Mouse (Mus musculus): Measurements from ENCODE around the gene Trpc4.

Gene Trpc4

DNA sequence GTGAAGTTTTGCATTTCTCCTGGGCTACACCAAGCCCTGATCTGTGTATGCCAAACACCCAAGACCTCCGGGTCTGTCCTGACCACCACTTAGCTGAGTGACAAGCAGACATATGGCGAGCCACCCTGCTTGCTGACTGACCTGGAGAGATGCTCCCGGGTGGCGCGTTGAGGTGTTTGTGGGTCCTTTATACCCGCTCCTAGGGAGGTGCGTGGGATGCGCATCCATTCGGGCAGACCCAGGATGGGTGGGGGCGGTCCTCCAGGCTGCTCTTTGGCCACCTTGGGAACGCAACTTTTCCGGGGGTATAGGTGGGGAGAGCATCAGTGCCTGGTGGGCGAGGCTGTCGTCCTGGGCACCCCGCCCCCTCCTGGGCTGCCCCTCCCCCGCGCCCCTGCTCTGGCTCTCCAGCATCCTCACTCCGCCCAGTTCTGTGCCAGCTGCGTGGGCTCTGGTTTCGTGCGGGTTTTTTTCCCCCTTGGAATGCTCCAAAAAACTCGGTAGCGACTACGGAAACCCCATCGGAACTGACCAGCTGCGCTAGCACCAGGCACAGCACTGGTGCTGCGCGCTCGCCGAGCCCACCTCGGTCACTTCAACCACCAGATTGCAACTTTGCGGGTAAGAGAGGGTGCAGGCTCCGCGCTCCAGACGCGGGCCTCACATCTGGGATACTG, at the start of gene Trpc4:
Trpc4 (plus strand) TSS at position 397 of the 677 bp plus-strand sequence.
- no peak for DNase-seq (ENCODE audit: extremely low read depth, low read depth, low spot score)

DNA sequence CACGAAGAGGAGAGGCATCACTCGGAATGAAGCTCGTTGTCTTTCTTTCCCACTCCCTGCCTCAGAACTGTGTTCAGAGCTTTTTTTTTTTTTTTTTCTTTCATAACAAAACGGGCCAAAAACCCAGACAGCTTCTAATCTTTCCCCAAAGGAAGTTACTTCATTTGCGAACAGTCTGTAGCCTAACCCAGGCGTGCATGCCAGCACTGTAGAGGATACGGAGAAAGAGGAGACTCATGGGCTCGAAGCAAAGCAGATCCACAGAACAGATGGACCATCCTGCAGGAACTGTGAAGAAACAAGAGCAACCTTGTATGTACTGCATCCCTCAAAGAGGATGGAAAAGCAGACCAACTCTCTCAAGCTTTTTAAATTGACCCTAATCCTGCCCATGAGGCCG, 44.3 kb upstream of the Trpc4 start:
- DNase-seq (ENCODE audit: extremely low read depth, low read depth, low spot score) = no peak

DNA sequence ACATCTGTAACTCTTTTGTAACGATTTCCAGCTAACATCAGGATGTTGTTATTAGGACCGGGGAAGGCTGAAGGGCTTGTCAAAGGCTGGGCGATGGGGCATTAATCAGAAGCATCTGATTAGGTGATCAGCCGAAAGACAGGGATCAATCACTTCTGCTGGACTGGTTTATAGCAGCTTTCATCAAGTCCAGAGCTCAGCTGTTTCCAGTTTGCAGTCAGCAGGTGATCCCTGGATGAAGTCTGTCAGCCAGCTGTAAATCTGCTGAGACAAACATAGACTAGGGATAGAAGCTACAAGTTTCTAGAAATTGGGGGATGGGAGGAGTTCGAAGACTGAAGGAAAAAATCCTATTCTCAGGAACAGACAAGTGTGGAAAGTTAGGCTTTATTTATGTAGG, 20.5 kb upstream of the Trpc4 start:
- DNase-seq (ENCODE audit: extremely low read depth, low read depth, low spot score) = no peak

DNA sequence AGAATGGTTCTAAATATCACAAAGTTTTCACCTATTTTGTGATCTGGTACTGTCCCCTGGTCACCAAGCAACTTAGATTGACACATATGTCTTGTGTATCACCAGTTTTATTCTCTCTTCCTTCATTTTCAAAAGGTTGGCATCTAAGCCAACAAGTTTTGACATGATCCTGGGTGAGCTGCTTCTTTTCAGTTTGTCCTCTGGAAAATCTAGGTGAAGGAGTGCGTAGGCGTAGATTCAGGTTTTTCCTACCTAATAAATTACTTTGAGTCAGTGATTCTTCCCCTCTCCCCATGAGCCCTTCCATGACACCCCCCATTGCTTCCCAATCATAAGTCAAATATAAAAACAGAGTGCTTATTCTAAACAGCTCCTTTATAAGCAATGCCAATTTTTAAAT, 14.5 kb upstream of the Trpc4 start:
- peak; percentile 68 for DNase-seq (ENCODE audit: extremely low read depth, low read depth, low spot score)

DNA sequence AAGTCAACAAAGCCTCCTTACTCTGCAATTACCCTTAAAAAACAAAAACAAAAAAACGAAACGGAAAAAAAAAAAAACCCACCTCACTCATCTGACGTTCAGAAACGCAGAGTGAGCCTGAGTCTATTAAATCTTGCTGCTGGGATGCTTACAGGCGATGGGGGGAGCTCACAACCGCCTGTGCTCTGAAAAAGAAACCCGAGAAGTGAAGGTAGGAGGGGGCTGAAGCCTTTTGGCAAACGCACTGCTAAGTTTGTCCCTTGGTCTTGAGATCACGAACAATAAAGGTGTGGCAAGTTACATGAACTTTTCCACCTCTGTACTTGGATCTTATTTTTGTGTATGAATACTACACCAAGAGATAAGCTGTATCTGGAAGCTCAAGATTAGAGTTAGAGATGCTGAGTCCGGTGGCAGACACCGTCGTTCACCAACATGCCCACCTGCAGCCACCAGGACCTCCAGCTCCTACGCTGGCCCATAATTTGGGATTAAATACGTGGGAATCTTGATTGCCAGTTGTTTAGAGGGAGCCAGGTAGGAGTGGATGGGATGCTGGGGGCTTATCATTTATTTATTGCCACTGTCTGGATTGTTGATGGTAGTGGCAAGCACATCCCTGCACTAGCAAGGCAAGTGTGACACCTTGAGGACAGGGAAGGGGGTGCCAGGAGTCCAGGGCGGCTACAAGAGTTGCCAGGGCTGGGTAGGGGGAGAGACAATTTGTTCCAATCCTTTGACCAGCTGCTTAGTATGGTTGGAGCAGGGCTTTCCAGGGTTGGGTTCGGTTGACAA, 794 bp upstream of the Trpc4 start:
- no peak for DNase-seq (ENCODE audit: extremely low read depth, low read depth, low spot score)

DNA sequence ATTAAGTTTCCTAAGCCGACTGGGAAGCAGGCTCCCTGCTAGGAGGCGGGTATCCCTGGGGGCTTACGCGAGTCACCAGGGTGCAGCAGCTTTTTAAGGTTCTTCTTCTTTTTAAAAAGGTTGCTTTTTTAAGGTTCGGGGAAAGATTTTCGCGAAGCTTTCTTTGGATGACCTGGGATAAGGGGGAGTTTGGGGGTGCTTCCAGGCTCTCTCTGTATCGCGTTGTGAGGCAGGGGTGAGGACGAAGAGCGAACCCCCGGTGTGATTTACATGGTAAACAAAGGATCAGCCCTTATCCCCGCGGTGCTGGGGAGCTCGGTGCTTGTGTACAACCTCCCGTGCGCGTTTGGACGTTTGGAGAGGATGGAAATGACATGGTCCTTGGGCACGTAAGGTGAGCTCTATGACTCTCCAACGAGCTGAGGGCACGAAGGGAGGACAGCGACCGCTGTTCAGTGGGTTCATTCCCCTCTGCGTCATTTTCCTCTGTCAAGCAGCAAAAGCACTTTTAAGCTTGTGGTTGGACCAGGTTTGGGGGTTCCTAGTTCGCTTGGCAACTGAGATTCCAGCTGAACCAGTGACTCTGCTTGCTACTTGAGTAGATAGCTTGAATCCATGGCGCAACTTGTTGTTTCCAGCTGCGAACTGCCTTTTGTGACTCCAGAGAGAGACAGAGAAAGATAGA, 623 bp downstream of the Trpc4 start:
- DNase-seq (ENCODE audit: extremely low read depth, low read depth, low spot score) = no peak

DNA sequence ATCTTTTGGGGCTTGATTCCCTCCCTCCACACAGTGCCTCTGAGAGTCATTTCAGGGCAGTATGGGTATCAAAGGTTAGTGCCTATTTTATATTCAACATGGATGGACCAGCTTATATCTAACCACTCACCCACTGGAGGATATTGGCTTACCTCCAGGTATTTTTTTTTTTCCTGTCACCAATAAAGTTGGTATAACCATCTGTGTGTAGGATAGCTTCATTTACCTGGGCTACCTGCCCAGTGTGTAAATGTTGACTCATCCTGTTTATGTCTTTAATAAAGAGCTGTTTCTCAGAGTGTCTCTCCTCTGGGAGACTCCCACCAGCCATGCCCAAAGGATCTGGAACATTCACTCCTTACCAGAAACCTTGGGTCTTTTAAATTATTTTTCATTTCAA, 14.9 kb downstream of the Trpc4 start:
- DNase-seq (ENCODE audit: extremely low read depth, low read depth, low spot score) = no peak

DNA sequence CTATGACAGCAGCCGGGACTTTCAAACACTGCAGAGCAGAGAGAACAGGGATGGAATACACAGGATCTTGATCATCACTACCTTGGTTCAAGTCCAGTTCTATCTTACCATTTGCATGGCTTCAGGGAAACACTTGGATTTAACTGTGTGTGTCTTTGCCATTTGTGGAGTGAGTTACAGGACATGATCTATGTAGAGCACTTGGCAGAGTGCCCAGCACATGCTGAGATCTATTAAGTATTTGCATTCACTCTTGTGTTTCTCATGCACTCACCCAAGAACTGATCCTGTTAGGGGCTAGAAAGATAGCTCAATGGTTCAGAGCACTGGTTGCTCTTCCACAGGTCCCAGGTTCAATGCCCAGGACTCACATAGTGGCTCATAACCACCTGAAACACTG, 21.5 kb downstream of the Trpc4 start:
- DNase-seq (ENCODE audit: extremely low read depth, low read depth, low spot score) = no peak

DNA sequence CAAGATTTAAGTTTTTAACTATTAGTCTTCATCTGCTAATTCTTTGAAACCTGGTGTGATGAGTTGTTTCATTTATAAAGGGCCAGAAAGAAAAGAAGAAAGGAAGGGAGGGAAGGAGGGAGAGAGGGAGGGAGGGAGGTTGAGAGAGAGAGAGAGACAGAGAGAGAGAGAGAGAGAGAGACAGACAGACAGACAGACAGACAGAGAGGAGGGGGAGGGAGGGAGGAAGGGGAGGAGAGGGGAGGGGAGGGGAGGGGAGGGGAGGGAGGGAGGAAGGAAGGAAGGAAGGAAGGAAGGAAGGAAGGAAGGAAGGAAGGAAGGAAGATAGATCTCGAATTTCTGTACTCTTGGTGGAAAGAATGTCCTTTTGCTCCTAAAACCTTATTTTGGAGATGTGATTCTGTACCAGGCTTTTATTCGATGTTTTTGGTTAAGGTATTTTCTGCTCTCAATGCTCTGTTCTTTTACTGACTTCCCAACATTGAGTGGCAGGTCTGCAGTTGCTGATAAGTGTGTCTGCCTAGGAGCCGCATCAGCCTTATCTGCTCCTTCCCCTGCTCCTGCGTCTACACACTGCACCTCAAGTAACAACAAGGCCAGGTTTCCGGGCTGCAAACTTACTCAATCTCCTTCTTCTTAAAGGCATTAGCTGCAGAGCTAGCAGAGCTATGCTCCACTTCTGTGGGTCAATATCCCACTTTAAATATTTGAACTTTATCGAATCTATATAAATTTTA, 35.3 kb downstream of the Trpc4 start:
- DNase-seq (ENCODE audit: extremely low read depth, low read depth, low spot score) = no peak

DNA sequence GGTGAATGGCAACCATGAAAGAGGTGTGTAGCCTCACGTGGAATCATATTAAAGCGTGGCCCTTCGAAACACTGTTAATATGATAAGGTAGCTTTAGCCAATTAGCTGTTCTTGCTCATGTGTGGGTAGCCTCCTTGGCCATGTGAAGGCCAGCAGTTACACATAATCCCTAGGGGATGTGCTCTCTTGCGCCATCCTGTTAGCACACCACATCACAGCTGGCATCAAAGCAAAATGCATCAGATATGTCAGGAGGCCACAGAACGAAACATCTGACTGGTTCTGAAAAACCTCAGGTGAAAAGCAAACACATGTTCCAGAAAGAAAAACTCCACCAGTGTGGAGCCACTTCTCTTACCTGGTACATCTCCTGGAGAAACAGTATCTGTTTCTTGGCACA, 45.4 kb downstream of the Trpc4 start:
- DNase-seq (ENCODE audit: extremely low read depth, low read depth, low spot score) = peak; percentile 52

DNA sequence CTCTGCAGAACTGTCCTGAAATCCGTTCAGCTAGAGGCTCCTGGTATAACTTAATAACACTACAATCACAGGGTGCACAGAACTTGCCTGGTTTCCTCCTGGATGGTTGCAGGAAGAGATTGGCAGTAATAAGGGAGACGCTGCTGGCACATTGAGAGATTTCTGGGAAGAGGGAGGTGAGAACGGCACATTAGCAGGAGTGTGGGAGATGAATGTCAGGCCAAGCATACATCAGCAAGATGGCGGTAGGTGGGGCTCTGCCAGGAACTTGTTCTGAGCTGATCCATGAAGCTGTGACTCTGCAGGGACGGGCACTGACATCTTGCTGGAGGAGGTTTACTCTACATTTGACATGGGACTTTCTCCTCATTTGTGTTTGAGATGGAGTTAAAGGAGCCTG, 48.6 kb downstream of the Trpc4 start:
- no peak for DNase-seq (ENCODE audit: extremely low read depth, low read depth, low spot score)

DNA sequence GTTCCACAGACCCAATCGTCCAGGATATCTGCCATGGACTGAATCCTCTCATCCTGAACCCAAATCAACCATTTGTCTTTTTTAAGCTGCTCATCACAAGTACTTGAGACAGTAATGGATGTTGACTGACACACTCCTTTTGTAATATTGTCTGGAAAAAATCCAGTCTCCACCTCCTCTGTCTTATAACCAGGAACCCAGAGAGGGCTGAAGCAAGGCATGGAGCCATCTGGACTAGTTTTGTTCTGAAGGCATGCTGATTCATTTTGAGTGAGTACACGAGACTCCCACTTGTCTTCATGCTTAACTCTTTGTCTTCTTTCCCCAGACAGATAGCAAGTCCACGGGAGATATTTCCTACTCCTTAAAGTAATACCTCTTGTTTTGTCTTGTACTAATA, 54.3 kb downstream of the Trpc4 start:
- peak; percentile 39 for DNase-seq (ENCODE audit: extremely low read depth, low read depth, low spot score)

DNA sequence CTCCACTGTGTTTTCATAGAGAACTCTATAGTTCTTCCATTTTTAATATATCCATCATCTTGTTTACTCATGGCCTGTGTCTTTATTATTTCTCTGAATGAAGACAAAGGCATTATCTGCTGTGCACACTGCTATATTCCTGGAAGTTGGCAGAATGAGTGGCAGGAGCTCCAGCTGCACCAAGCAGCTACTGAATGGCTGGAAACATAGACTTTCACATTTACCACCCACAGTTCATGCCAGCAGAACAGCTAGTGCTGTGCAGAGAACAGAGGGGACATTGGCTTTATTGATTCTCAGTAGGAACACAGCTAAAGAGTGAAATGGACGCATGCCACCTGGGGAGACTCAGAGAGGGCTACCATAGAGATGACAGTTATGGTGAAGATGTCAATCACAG, 55.6 kb downstream of the Trpc4 start:
- DNase-seq (ENCODE audit: extremely low read depth, low read depth, low spot score) = no peak

DNA sequence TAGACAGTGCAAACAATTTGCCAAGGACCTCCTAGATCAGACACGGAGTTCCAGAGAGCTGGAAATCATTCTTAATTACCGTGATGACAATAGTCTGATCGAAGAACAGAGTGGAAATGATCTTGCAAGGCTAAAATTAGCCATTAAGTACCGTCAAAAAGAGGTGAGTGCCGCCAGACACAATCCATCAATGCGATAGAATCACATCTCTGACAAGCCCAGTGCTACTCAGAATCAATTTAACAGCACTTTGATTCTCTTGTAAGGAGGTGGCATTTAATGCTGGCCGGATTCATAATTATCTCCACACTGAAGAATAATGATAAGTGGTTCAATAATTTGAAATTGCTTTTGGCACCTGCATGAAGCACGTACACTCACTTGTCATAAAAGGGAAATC, 66.7 kb downstream of the Trpc4 start:
- no peak for DNase-seq (ENCODE audit: extremely low read depth, low read depth, low spot score)

DNA sequence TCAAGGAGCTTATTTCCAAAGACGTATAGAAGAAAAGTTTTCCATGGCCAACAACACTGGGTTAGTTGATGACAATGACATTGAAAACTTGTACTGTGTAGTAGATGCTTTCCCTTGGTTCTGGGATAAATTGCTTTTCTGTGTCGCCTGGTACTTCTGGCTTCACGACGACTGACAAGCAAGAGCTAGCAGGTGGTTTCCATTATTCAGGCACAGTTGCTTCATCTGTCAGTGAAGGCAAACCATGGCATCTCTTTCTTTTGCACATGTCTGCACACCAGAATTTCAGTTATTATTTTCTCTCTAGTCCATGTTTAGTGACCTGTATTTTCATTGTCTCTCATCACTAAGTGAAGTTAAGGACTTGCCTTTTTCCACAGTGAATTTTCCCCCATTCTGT, 72.6 kb downstream of the Trpc4 start:
- no peak for DNase-seq (ENCODE audit: extremely low read depth, low read depth, low spot score)

DNA sequence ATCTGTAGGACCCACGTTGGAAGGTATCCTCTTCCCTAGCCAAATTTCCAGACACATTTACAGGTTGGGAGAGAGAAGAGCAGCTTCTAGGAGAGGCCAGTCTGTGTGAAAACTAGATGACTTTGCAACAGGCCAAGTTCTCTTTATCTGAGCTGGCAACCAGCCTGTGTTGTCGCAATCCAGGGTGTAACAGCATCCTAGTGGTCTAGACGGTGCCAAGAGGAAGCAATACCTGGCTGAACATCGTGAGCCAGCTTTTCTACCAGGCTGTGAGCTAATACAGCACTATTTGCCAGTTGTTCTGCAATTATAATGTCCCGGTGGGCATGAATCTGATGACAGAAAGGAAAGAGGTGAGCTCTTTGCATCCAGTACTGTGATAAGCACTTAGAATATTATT, 83.1 kb downstream of the Trpc4 start:
- peak; percentile 99 for DNase-seq (ENCODE audit: extremely low read depth, low read depth, low spot score)

DNA sequence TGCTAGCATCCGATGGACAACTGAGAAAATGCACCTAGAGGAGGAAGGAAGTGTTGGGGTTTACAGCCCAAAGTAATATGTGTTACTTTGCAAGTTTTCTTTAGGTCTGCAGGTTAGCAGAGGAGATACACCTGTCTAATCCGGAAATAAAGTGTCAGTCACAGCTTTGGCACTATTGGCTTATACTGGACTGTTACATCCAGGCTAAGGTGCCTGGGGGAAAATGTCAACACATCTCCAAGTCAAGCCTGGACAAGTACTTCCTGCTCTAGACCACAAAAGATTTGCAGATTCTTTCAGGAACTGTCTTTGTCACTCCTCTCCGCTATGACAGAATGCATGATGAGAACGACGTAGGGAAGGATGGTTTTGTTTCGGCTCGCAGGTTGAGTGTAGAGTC, 83.6 kb downstream of the Trpc4 start:
- DNase-seq (ENCODE audit: extremely low read depth, low read depth, low spot score) = peak; percentile 92

DNA sequence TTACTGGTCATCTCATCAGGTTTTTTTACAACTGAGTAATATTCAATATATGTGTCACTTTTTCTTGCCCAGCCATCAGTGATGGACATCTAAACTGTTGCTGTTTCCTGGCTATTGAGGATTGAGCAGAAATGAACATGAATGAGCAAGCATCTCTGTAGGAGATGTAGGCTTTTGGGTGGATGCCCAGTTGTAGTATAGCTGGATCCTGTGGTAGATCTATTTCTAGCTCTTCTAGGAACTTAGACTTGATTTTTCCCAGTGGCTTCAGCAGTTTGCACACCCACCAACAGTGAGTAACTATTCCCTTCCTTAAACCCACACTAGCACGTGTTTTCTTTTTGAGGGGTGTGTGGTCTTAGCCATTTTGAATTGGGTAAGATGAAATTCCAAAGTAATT, 87.3 kb downstream of the Trpc4 start:
- no peak for DNase-seq (ENCODE audit: extremely low read depth, low read depth, low spot score)

DNA sequence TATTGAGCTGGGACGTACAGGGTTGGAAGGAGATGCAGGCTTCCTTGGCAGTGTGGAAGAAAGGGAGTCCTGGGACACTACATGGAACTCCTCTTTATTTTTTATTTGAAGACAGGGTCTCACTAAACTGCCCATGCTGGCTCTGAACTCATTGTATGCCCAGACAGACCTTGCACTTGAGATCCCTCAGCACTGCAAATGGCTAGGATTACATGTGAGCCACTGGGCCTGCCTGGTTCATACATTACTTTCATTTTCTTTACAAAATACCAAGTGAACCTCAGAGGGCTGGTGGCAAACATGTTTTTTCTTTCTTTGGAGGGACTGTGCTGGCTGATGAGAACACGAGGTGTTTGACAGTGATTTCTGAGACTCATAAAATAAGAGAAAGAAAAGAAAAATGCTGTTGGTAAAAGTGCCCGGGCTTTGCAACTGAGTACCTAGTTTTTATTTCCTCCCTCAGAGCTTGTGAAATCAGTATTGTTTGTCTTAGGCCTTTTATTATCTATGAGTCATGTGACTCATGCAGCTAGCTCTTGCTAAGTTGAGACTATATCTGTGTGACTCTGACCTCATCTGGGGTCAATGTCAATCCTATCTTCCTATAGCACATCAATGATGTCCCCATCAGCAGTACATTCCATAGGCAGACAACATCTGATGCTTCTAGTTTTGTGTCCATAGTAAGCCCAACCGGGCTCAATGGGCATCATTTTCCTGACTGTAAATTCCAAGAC, 89.1 kb downstream of the Trpc4 start:
- DNase-seq (ENCODE audit: extremely low read depth, low read depth, low spot score) = no peak

DNA sequence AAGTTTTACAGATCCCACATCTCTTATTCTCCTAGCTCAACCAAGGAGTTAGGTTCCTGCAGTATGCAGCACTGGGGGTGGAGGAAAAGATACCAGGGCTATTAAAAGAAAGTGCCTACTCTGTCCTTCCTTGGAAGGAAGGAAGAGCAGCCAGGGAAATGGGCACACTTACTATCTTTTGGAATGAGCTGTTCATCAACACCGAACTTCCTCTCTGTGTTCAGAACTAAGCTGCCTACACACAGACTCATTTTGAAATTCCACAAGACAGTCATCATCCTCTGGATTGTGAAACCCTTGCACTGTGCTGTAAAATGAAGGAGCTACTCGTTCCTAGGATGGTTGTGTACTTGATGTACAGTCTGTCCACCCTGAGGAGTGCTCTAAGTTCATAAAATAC, 90.6 kb downstream of the Trpc4 start:
- peak; percentile 75 for DNase-seq (ENCODE audit: extremely low read depth, low read depth, low spot score)

DNA sequence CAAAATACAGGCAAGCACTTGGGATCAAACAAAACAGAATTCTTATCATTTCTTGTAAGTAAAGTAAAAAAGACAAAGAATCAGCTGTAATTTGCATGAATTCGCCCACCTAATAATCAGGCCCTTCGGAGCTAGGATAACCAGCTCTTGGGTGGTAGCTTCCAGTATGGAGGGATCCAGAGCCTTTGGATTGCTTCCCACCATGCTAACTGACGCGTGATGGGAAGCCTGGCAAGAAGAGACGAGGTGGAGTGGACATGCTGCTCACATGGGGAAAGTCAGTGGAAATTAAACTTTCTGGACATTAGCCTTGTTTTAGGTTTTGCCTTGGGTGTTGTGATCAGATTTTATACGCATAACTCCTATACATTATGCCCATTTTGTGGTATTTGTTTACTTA, 93.5 kb downstream of the Trpc4 start:
- DNase-seq (ENCODE audit: extremely low read depth, low read depth, low spot score) = no peak

Data from fat pad, adult 2 months (tissue).